Mouse (Mus musculus): Measurements from ENCODE around the gene Tmtc2.

GRCm38 (mm10) chr10:105501736-105502135, 72.5 kb downstream of the Tmtc2 start:
- TF ChIP-seq CTCF (IDR thresholded peaks at IDR 0.05; ENCODE audit: borderline replicate concordance, control insufficient read depth, extremely low read depth, insufficient read depth, low read length, poor library complexity), result no peak
- no peak for TF ChIP-seq POLR2A (IDR thresholded peaks at IDR 0.05; ENCODE audit: control insufficient read depth, extremely low read depth, insufficient read depth, low read length, poor library complexity)
